Mouse (Mus musculus) mouse embryonic stem cell (cell line): Measurements from ENCODE around the gene Il1b.

Source experiments
- in situ Hi-C, 2 experiments: fragments of 300-500 bp; cut with MboI; formaldehyde crosslinking; loops; 1 replicate in 1 of 2; 3 replicates in 1 of 2; pipeline ENCODE4 v1.14.3; 2019 to 2020; ENCODE audit warnings: low sequenced_read_pairs in 2 of 2, low pct_unique_long_range_greater_than_20kb in 1 of 2, mixed read lengths in 1 of 2; ENCODE audit not compliant: unreplicated experiment in 1 of 2

Il1b gene

GRCm38 (mm10) chr2:129380746-129381474 is 10.0 kb upstream of the Il1b start:
- in situ Hi-C loops = no loop called here

- in situ Hi-C loops = no loop called here
These were observed 9.3 kb upstream of the Il1b start for GRCm38 (mm10) chr2:129380211-129380610.

- in situ Hi-C loops = no loop called here
These were observed 2.4 kb upstream of the Il1b start for GRCm38 (mm10) chr2:129373307-129373706.

GRCm38 (mm10) chr2:129369615-129370014 is 1.3 kb downstream of the Il1b start:
- in situ Hi-C loops = no loop called here

GRCm38 (mm10) chr2:129368795-129369194 is 2.1 kb downstream of the Il1b start:
- in situ Hi-C loops = no loop called here

- in situ Hi-C loops = no loop called here
These were observed 2.8 kb downstream of the Il1b start for GRCm38 (mm10) chr2:129368106-129368505.

DNA sequence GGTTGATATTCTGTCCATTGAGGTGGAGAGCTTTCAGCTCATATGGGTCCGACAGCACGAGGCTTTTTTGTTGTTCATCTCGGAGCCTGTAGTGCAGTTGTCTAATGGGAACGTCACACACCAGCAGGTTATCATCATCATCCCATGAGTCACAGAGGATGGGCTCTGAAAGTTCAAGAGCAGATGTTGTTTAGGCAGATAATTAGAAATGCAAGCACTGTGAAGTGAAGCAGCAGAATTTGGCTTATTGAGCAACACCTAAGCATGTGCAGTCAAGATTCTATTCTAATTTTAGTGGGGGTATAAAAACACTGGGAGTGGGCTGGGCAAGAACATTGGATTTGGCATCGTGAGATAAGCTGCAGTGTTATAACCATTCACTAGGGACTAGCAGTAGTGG is 3.7 kb downstream of the Il1b start:
- in situ Hi-C loops = no loop called here

DNA sequence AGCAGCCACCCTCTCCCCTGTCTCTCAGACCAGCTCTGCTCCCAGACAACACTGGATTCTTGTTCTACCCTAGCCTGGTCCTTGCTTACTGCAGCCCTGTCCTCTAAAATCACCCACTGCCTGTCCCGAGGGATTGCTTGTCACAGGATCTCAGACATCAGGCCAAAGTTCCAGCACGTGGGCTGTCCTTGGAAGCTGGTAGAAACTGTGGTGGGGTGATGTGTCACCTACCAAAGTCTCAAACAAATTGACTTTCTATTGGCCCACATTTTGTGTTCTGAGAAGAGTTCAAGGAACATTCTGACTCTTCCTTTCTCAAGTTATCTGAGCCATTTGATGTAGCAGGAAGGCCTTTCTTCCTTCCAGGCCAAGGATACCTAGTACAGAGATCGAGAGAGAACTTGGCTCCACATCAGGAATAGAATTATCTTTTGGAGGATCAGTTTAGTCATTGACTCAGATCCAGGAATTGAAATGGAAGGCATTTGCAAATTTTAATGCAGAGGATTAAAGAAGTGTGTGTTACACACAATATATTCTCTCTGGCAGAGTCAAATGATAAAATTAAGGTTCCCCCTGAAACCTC is 9.9 kb downstream of the Il1b start:
- in situ Hi-C loops = no loop called here

DNA sequence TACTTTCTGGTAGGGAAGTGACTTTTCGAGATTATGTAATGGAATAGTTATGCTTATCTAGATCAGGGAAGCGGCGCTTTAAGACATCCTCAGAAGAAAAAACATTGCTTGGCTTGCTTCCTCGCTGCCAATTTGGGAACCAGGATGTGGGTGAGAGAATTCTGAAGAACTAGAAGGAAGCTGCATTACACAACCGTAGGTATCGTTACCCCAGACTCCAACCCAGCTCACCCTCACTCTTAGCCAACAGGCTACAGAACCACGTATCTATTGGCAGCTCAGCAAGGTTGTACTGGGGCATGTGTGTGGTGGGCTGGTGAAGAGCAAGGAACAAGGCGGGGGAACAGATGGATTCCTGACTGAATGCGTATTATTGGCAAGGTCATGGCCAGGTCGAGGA is 10.7 kb downstream of the Il1b start:
- in situ Hi-C loops = no loop called here

- in situ Hi-C loops = no loop called here
These were observed 32.8 kb downstream of the Il1b start for GRCm38 (mm10) chr2:129338138-129338621.

- in situ Hi-C loops = no loop called here
These were observed 37.5 kb downstream of the Il1b start for GRCm38 (mm10) chr2:129333471-129333870.

DNA sequence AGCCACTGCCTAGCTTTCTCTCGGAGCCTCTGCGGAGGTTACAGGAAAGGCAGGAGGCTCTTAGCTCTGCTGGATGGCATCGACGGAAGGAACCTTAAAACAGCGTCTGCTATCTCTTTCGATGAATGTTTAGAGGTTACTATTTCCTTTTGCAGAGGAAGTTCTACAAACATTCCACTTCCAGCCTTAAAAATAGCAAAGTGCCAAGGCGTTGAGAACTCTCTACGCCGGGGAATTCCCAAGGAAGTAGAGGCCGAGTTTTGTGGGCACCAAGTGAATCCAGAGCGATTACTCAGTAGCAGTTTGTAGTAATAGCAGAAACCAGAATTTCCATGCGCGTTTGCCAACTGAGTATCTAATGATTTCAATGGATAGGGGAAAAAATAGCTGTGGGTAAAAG is 40.4 kb downstream of the Il1b start:
- in situ Hi-C loops = no loop called here

DNA sequence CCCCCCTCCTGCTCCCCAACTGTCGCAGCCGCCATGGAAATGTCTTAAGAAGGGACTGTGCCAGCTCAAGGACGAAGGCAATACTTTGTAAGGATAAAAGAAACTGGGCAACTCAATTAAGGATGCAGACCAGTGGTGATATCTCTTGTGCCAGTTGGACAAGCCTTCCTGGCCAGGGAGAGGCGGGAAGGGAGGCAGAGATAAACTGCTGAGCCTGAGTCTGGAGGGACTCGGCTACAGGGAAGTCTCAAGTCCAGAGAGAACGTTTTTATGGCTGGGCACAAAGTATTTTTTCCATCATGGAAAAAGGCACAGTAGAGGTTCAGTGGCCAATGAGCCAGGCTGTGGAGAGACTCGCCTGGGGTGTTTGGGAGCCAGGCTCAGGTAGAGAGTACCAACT is 40.9 kb downstream of the Il1b start:
- in situ Hi-C loops = no loop called here

DNA sequence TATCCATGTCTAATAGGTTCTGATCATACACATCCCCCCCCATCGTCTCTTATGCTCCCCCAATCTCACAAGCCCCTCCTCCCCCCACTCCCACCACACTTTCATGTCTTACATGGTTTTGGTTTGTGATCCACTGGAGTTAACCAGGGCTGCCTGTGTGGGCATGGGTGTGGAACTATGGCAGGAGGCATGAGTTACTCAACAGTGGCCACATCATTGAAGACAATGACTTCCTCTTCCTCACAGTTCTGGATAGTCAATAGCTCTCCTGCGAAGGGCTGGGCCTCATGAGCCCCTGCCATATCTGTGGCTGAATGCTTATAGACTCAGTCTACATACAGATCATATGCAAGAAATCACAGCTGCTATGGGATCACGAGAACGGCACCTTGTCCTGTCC is 42.7 kb downstream of the Il1b start:
- in situ Hi-C loops = no loop called here

DNA sequence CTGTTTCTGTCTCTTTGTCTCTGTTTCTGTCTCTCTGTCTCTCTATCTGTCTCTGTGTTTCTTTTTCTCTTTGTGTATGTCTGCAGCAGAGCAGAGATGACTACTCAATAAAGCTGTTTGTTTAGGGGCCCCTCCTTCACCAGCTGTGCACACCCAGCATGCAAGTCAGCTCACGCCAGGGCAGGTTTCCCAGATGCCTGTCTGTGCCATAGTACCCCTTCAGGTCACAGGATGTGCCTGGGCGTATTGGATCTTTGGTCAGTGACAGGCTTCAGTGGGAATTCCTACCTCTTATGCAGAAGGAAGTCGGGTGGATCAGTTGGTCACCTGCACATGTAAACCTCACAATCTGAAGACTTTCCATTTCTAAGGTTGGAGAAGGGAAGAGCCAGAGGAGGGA is 46.7 kb downstream of the Il1b start:
- in situ Hi-C loops = no loop called here

- in situ Hi-C loops = no loop called here
These were observed 48.8 kb downstream of the Il1b start for GRCm38 (mm10) chr2:129322117-129322635.

DNA sequence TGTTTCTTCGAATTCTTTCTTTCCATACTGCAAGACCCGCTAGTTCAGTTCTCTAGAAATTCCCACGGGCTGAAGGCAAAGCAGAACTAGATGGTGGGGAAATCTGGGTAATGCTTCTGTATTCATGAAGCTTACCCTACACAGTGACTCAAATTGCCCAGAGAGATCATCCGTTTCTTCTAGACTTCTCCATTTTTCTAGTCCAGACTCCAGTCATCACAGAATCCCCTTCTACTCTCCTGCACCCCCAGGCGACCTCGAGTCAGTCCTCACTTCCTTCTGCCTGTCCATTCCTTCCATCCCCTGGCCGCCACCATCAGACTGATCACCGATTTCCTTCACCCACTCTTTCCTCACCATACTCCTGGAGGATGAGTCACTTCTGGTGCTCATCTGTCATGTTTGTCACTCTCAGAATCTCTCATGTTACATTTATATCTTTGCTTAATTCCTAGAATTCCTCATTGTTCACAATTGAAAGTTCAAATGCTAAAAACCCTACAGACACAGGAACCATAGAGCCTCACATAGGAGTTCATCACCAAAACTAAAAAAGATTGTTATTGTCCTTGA is 50.8 kb downstream of the Il1b start:
- in situ Hi-C loops = no loop called here

DNA sequence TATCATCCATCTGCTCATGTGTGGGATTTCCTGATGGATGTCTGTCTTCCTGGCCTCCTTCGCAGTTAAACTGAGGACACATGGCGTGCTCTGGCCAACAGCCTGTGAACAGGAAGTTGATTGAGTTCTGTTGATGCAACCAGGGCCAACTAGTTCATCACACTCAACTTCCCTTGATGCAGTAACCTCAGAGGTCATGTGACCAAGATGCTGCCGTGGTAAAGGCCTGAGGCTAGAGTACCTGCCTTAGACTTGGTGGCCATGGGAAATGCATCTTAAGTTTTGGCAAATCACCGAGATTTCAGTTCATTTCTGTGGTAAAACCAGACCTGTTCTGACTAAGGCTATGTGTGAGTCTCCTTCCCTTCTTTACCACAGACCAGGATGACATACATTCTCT is 55.1 kb downstream of the Il1b start:
- in situ Hi-C loops = no loop called here

DNA sequence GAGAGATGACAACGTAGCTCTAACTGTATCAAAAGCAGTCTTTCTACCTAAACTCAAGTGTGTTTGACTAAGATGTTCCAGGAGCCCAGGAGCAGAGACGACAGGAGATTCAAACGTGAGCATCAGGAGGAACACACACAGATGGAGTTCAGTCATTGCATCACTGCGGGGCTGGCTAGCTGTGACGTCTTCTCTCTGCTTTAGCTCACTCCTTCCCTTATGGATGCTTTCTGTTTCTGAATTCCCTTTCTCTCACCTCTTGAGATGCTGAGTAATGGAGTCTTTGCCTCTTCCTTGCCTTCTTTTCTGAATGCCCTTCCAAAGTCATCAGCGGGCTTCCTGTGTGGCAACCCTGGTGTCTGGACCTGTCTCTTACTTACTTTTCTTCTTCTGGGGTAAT is 56.1 kb downstream of the Il1b start:
- in situ Hi-C loops = no loop called here
